Mouse (Mus musculus) intestine, embryonic 14.5 days (tissue): ENCODE results near the gene Mboat2. TPM values are rescaled to one million over a fixed set of nuclear protein-coding genes. Genes with fewer than 3 reads are reported as not detected.
A peak's percentile ranks its signal among the peaks of the same experiment; 100 is the strongest.

Experiments
- ATAC-seq: fragments of 200-750 bp; cut with Nextera tagmentation; replicated peaks from 2 replicates; pipeline ENCODE4 v1.8.0; 2017; ENCODE audit warnings: low read depth, moderate number of reproducible peaks, moderate TSS enrichment, moderate library complexity; ENCODE audit not compliant: low FRiP score, low TSS enrichment
- DNase-seq: peaks from one replicate; pipeline ENCODE4 v3.0.0-alpha.2; 2018; ENCODE audit warnings: low spot score
- H3K27ac ChIP-seq: fragments of 300-500 bp; sonication (generic); 2 replicates; pipeline ENCODE4 v1.5.1; 2014; ENCODE audit warnings: low read depth, mild to moderate bottlenecking, control low read depth
- H3K27me3 ChIP-seq: fragments of 300-500 bp; sonication (generic); replicated peaks from 2 replicates; pipeline ENCODE4 v1.6.1; 2014; ENCODE audit warnings: low read length, control low read depth; ENCODE audit not compliant: control insufficient read depth, insufficient read depth
- H3K36me3 ChIP-seq: fragments of 300-500 bp; sonication (generic); 2 replicates; pipeline ENCODE4 v1.6.1; 2014; ENCODE audit warnings: low read length, control low read depth; ENCODE audit not compliant: control insufficient read depth, insufficient read depth
- H3K4me1 ChIP-seq: fragments of 300-500 bp; sonication (generic); replicated peaks from 2 replicates; pipeline ENCODE4 v1.6.1; 2014; ENCODE audit warnings: low read length, control low read depth, mixed read lengths; ENCODE audit not compliant: control insufficient read depth, insufficient read depth
- H3K4me2 ChIP-seq: fragments of 300-500 bp; sonication (generic); 2 replicates; pipeline ENCODE4 v1.6.1; 2014; ENCODE audit warnings: low read length
- H3K4me3 ChIP-seq: fragments of 300-500 bp; sonication (generic); 2 replicates; pipeline ENCODE4 v1.5.1; 2014; ENCODE audit warnings: low read depth, low read length, control low read depth, mixed read lengths
- H3K9ac ChIP-seq: fragments of 300-500 bp; sonication (generic); 2 replicates; pipeline ENCODE4 v1.6.1; 2014; ENCODE audit warnings: mild to moderate bottlenecking, low read length
- H3K9me3 ChIP-seq: fragments of 300-500 bp; sonication (generic); 2 replicates; pipeline ENCODE4 v1.6.1; 2016; ENCODE audit warnings: low read length, control low read depth; ENCODE audit not compliant: control insufficient read depth
- WGBS: fragments of 180-500 bp; shearing (Covaris S2); extraction: QIAGEN DNeasy Blood & Tissue Kit; methylation state at CpG from one replicate; pipeline ENCODE4 v1.1.7; 2014; 5-methylcytosine and 5-hydroxymethylcytosine counted together
- polyA plus RNA-seq: library from polyadenylated mRNA; unstranded; fragments of >200 nt; fragmentation: Nextera tagmentation; extraction: Ambion mirVana; gene quantifications from 2 replicates; pipeline ENCODE4 v1.2.1, GENCODE M21; 2014

The Mboat2 gene
- polyA plus RNA-seq, 1 experiment from 2014 or later: 31.6 TPM

DNA sequence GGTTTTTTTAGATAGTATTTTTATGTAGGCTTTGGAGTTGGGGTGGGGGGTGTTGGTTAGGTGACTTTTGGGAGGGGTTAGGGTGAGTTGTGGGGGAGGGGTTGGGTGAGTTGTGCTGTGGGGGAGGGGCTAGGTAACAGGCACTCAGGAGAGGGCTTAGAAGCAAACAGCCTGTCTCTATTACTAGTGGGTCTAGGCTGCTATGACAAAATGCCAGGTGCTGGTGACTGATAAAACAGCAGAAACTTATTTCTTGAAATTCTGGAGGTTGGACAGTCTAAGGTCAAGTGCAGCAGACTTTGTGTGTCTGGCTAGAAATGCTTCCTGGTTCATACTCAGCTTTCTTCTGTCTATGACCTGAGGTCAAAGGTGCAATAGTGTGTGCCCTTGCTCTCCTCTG is 56.1 kb downstream of the Mboat2 start:
- Histone ChIP-seq H3K4me1 (no peaks in the 10 kb centered on the region), H3K9ac (no peak overlapping the region), H3K36me3 (peaks cover 23% of the 10 kb centered on the region), H3K4me3 (no peak overlapping the region), H3K9me3 (no peaks in the 10 kb centered on the region), H3K4me2 (no peak overlapping the region), H3K27ac (no peak overlapping the region), H3K27me3 (no peaks in the 10 kb centered on the region)
- DNase-seq (no peak), ATAC-seq (no peak)

DNA sequence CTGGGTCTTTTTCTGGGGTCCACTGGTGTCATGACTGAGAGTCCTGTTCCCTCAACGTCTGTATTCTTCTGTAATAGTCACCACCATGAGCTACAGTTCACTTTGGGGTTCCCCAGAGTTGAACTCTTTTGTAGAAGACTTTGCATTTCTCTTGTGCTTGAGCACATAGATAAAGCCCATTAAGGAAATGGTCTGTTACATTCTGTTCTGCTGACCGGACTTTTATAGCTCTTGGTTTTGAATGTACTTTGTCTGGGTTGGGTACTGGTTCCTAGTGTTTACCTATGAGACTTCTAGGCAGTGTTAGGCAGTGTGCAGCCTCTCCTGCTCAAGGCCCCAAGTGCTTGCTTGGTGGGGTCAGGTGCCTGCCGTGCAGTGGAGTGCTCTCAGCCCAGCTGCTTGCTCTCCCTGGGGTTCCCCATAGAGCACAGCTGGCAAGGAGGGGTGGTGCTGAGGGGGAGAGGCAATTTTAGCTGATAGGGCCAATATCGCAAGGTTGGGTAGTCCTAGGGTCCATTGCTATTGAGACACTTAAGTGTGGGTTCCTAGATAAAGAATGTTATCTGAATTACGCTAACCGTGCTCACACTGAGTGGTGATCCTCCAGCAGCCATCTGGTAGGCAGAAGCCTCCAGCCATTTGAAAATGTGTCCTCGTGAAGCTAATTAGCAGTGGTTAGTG is 58.8 kb downstream of the Mboat2 start:
- Histone ChIP-seq H3K4me1 (peaks cover 9% of the 10 kb centered on the region; the same call in 1 of the 2 replicates), H3K4me2 (no peak overlapping the region), H3K36me3 (peaks cover 9% of the 10 kb centered on the region; the same call in 1 of the 2 replicates), H3K4me3 (no peak overlapping the region), H3K9me3 (no peaks in the 10 kb centered on the region), H3K27ac (no peak overlapping the region), H3K9ac (no peak overlapping the region), H3K27me3 (no peaks in the 10 kb centered on the region)
- WGBS: 83% methylated on average over 7 of the region's 7 CpGs
- DNase-seq (no peak), ATAC-seq (no peak)

DNA sequence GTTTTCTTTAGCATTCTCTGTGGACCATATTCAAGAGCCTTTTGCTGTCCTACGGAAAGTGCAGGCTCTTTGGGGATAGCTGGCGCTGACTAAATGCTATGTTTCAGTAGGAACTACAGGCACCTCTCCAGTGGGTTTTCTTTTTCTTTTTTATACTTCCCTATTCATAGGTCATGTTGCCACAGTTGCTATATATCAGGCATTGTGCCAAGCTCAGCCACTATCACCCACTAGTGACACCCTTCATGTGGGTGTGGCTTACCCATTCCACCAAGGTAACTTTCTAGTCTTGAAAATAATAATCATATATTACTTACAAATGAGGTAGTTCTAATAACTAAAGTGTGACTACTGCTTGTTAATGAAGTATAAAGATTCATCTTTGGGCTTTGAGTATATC is 59.5 kb downstream of the Mboat2 start:
- H3K9me3 ChIP-seq: no peaks in the 10 kb centered on the region
- H3K27ac ChIP-seq: no peak overlapping the region
- no peaks in the 10 kb centered on the region for H3K27me3 ChIP-seq
- WGBS: 99% methylated on average over 2 of the region's 2 CpGs
- ATAC-seq (no peak), DNase-seq (no peak)
- H3K4me1 ChIP-seq: peaks cover 9% of the 10 kb centered on the region; the same call in 1 of the 2 replicates
- H3K36me3 ChIP-seq: 0 out of 2 replicates have a peak, but pooled peaks cover 9% of the 10 kb centered on the region
- no peak overlapping the region for H3K4me2 ChIP-seq
- H3K4me3 ChIP-seq: no peak overlapping the region
- no peak overlapping the region for H3K9ac ChIP-seq

DNA sequence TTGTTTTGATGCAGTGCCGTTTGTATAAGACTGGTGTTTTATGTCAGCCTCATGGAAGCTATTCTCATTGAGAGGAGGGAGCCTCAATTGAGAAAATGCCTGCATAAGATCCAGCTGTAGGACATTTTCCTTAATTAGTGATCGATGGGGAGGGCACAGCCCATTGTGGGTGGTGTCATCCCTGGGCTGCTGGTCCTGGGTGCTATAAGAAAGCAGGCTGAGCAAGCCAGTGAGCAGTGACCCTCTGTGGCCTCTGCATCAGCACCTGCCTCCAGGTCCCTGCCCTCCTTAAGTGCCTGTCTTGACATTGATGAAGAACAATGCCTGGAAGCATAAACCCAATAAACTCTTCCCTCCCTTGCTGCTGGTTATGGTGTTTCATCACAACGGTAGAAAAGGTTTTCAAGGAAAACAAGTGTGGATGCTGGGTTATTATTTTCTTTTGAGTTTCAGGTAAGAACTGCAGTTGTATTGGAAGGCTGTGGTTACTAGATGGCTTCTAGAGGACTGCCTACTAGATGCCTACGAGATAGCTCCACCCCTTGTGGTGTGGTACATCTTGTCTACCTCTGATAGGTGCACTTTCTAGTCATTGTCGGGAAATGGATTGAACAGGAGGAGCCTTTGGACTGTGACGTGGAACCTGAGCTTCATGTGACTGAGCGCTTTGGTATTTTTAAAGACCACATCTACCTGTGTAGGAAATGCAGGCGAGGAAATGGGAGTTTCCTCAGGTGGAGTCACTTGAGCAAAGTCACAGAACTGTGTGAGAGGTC is 60.2 kb downstream of the Mboat2 start:
- peaks cover 9% of the 10 kb centered on the region; the same call in 1 of the 2 replicates for H3K4me1 ChIP-seq
- H3K27me3 ChIP-seq: no peaks in the 10 kb centered on the region
- H3K9me3 ChIP-seq: no peaks in the 10 kb centered on the region
- no peak for ATAC-seq
- WGBS: 83% methylated on average over 8 of the region's 8 CpGs
- H3K36me3 ChIP-seq: 0 out of 2 replicates have a peak, but pooled peaks cover 9% of the 10 kb centered on the region
- H3K9ac ChIP-seq: no peak overlapping the region
- H3K4me3 ChIP-seq: no peak overlapping the region
- H3K27ac ChIP-seq: no peak overlapping the region
- no peak overlapping the region for H3K4me2 ChIP-seq
- DNase-seq: no peak

DNA sequence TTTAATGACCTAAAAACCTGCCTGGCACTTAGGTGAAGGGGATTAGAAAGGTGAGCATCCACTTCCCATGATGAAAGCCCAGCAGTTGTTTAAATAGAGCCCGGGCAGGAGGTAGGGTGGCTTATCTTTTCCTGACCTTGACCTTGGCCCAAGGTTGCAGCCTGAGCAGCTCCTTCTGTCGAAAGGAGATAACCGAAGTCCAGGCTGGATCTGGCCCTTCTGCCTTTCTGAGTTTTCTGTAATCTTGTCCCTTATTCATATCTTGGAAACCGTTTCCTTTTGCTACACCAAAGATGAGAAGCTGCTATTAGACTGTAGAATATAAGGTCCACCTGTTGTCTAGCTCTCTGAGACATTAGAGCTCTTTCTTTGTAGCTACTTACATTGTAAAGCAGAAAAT is 61.9 kb downstream of the Mboat2 start:
- ATAC-seq: no peak
- Histone ChIP-seq H3K27me3 (no peaks in the 10 kb centered on the region), H3K4me3 (no peak overlapping the region)

DNA sequence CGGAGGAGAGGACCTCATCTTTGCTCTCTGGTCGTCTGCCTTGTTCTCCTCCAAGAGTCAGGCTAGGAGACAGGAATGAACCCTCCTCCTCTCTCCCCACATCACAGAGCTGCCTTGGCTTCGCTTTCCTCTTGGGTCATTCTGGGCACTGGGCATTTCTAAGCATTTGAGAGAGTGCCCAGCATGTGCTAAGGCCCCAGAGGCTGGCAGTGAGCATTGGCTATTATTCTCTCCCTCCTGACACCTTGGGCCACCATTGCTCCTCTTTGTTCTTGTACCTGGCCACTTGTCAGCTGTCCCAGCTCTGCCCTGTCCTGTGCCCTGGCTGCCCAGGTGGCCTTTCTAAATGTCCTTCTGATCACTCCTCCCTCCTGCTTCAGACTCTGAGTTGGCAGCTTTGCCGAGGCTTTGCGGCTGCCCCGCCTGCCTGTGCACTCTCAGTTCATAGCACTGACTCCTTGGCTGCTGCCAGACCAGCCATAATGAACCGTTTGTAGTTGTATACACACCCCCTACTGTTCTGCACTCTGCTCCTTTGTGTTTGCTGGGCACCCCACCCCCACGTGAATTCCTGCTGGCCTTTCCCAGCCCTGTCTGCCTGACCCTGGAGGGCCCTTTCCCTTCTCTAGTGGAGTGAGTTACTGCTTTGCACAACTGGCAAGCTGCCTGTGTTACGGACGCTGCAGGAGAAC is 63.2 kb downstream of the Mboat2 start:
- Histone ChIP-seq H3K27ac (0 out of 2 replicates have a peak overlapping the region, but pooled peaks have one; percentile 14), H3K4me1 (peaks cover 9% of the 10 kb centered on the region; the same call in 1 of the 2 replicates), H3K9ac (no peak overlapping the region), H3K36me3 (peaks cover 11% of the 10 kb centered on the region; the same call in 1 of the 2 replicates), H3K4me3 (no peak overlapping the region), H3K27me3 (no peaks in the 10 kb centered on the region), H3K9me3 (no peaks in the 10 kb centered on the region), H3K4me2 (no peak overlapping the region)
- DNase-seq (peak; percentile 57), ATAC-seq (peak; percentile 62)
- 39% methylated on average over 10 of the region's 10 CpGs for WGBS

More for the DNA sequence above, 61.9 kb downstream of the Mboat2 start:
- H3K4me1 ChIP-seq: peaks cover 9% of the 10 kb centered on the region; the same call in 1 of the 2 replicates
- no peaks in the 10 kb centered on the region for H3K9me3 ChIP-seq
- no peak overlapping the region for H3K27ac ChIP-seq
- H3K9ac ChIP-seq: no peak overlapping the region
- 54% methylated on average over 4 of the region's 4 CpGs for WGBS
- no peak overlapping the region for H3K4me2 ChIP-seq
- DNase-seq: no peak
- peaks cover 16% of the 10 kb centered on the region; the same call in 1 of the 2 replicates for H3K36me3 ChIP-seq

DNA sequence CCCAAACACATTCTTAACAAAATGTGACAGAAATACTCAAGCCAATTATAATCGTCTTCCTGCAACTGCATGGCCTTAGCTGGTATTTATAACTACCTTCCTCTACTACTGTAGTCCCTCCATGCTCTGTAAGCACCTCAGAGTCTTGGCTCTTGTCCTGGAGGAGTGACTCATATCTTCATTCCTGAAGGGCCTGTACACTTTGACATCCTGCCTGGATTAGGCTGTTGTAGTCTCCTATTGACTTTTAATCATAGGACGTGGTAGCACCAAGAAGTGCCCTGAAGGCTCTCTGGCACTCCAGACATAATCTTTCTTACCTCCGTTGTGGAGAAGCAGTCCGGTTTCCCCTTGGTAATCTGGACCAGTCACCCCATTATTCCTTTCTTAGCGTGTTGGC is 64.7 kb downstream of the Mboat2 start:
- DNase-seq (no peak), ATAC-seq (no peak)
- WGBS: 84% methylated on average over 5 of the region's 5 CpGs
- no peak overlapping the region for H3K4me2 ChIP-seq
- H3K9ac ChIP-seq: no peak overlapping the region
- peaks cover 14% of the 10 kb centered on the region; the same call in 1 of the 2 replicates for H3K36me3 ChIP-seq
- H3K4me3 ChIP-seq: no peak overlapping the region
- H3K27ac ChIP-seq: no peak overlapping the region
- H3K4me1 ChIP-seq: peaks cover 9% of the 10 kb centered on the region; the same call in 1 of the 2 replicates
- H3K9me3 ChIP-seq: no peaks in the 10 kb centered on the region
- no peaks in the 10 kb centered on the region for H3K27me3 ChIP-seq

DNA sequence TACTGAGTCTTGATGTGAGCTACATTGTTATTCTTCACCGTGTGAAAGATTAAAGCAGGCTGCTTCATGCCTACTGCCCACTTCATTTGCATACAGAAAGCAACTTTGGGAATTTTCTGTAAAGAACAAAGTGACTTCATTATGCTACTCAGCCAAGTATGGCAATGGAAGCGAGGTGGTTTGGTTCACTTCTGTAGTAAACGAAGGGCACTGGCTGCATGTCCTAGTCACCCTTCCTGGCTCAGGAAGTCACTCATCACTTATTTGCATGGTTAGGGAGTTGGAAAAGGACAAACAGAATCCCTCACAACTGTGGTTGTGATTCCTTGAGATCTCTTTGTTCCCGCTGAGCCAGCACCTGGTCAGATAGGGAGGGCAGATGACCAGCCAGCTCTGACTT is 66.7 kb downstream of the Mboat2 start:
- H3K27ac ChIP-seq: no peak overlapping the region
- WGBS: 87% methylated on average over 4 of the region's 4 CpGs
- DNase-seq (no peak), ATAC-seq (no peak)
- no peak overlapping the region for H3K4me3 ChIP-seq
- H3K27me3 ChIP-seq: no peaks in the 10 kb centered on the region
- no peaks in the 10 kb centered on the region for H3K9me3 ChIP-seq
- H3K4me1 ChIP-seq: peaks cover 9% of the 10 kb centered on the region; the same call in 1 of the 2 replicates
- no peak overlapping the region for H3K9ac ChIP-seq
- peaks cover 19% of the 10 kb centered on the region for H3K36me3 ChIP-seq
- no peak overlapping the region for H3K4me2 ChIP-seq
